Mouse (Mus musculus) CD8-positive naive resting alpha-beta T cell, adult 2 months (primary cell): Measurements from ENCODE around the gene D16Ertd472e.

Source experiments
- DNase-seq, 2 experiments: peaks; one replicate each; pipeline ENCODE4 v3.0.0; 2022; ENCODE audit warnings: low read depth in 2 of 2, low spot score in 2 of 2

Gene D16Ertd472e

DNA sequence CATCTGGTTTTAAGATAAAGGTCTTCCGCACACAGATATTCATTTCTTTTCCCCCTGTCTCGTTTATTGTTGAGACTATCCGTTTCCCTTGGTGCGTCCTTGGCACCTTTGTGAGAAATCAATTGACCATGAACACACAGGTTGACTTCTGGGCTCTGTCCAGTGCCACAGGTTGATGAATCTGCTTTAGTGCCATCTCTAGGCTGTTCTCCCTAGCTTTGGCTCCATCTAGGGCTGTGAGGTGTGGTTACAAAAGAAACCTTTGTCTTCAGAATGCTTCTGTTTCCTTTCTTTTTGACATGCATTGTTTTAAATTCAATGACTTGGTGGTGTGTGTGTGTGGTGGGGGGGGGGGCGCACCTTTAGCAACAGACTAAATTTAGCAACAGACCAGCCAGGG is 85.7 kb downstream of the D16Ertd472e start:
- DNase-seq = peak in 1 of 2 experiments; percentile 6
